Mouse (Mus musculus) gastrocnemius, postnatal 10 days (tissue): ENCODE data around the gene Ehbp1. TPM values are rescaled to one million over a fixed set of nuclear protein-coding genes. Genes with fewer than 3 reads are reported as not detected.
A peak's percentile ranks its signal among the peaks of the same experiment; 100 is the strongest.

Source experiments
- DNase-seq: peaks from one replicate; pipeline ENCODE4 v3.0.0; 2021; ENCODE audit warnings: mixed read lengths
- total RNA-seq, 2 experiments: library from RNA; stranded (reverse); gene quantifications; 2 replicates each; pipeline ENCODE4 v1.2.3; 2021

The Ehbp1 gene
- total RNA-seq, 2 experiments from 2014 or later: 22.3 to 28.7 TPM

- DNase-seq: no peak
These were observed 284.6 kb downstream of the Ehbp1 start for GRCm38 (mm10) chr11:22057538-22057937.

- no peak for DNase-seq
These were observed 286.2 kb downstream of the Ehbp1 start for GRCm38 (mm10) chr11:22055908-22056307.

- DNase-seq: no peak
These were observed 288.9 kb downstream of the Ehbp1 start for GRCm38 (mm10) chr11:22053034-22053668.

DNA sequence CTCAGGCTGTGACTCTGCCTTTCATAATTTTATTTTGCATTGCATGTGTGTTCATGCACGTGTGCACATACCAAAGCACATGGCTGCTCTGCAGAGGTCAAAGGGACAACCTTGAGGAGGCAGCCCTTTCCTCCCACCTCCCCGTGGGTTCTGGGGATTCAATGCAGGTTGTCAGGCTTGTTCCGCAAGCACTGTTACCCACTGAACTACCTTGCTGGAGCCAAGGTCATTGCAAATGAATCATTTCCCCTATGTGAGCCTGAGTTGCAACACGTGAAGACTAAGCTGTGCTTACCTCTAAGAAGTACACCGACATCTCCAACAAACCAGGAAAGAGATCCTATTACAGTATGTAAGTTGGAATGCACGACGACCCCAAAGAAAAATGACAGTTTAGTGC lies 291.2 kb downstream of the Ehbp1 start:
- DNase-seq: no peak

- no peak for DNase-seq
These were observed 302.2 kb downstream of the Ehbp1 start for GRCm38 (mm10) chr11:22039854-22040426.

DNA sequence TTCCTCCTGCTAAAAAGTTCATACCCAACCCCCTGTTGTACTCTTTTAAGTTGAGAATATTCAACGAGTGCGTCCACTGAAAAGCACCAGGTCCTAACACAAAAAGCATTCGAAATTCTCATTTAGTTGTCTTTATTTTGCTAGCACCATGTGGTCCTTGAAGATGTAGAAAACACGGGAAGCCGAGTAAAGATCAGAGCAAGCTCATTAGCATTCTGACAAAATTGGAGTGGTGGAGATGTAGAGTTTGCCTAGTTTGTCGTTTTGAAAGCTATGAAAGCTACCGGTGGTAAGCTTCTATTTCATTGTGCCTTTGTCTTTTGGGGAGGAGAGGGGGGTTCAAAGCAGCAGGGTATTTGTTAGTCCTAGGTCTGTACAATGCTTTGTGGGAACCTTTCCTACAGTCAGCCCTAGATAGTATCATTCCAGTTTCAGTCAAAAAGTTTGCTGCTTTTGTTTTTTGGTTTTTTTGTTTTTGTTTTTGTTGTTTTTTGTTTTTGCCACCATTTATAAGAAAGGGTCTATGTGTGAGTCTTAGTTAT lies 307.5 kb downstream of the Ehbp1 start:
- no peak for DNase-seq

- DNase-seq: no peak
These were observed 308.5 kb downstream of the Ehbp1 start for GRCm38 (mm10) chr11:22033582-22033981.

- DNase-seq: no peak
These were observed 321.5 kb downstream of the Ehbp1 start for GRCm38 (mm10) chr11:22020602-22021001.

GRCm38 (mm10) chr11:22017444-22017843 lies 324.6 kb downstream of the Ehbp1 start:
- DNase-seq: no peak

- DNase-seq: no peak
These were observed 325.8 kb downstream of the Ehbp1 start for GRCm38 (mm10) chr11:22016341-22016740.

- DNase-seq: no peak
These were observed 333.3 kb downstream of the Ehbp1 start for GRCm38 (mm10) chr11:22008817-22009216.

DNA sequence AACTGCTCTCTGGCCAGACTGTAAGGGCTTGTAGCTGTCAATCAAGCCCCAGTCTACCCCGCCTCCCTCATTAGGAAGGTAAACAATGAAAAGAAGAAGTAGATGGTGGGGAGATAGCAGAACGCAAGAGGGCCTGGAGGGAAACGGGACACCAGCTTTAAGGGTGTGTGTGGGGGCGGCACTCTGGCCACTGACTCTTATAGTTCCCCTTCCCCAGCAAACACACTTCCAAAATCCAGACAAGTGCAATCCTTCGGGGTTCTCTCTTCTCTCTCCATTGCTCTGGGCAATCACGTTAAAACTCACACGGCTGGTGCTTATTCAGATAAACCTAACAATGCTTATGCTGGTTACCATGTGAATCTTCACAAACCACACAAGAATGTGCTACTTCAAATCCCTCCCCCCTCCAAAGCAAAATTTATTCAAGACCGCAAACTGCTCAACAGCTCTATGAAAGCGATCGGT lies 333.9 kb downstream of the Ehbp1 start:
- DNase-seq: no peak

DNA sequence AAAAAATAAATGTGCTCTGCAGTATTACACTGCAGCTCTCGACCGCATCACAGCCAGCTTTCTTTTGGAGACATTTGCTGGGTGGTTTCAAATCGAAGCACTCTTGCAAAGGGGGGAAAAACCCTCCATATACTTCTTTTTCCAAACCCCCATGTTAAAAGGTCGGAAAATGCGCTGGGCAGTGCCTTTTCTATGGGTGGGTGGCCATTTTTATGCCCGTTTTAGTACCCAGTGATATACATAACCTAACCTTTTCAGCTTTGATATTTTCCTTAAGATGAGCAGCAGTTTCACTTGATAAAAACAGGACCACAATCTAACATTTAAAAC lies 334.3 kb downstream of the Ehbp1 start:
- no peak for DNase-seq

DNA sequence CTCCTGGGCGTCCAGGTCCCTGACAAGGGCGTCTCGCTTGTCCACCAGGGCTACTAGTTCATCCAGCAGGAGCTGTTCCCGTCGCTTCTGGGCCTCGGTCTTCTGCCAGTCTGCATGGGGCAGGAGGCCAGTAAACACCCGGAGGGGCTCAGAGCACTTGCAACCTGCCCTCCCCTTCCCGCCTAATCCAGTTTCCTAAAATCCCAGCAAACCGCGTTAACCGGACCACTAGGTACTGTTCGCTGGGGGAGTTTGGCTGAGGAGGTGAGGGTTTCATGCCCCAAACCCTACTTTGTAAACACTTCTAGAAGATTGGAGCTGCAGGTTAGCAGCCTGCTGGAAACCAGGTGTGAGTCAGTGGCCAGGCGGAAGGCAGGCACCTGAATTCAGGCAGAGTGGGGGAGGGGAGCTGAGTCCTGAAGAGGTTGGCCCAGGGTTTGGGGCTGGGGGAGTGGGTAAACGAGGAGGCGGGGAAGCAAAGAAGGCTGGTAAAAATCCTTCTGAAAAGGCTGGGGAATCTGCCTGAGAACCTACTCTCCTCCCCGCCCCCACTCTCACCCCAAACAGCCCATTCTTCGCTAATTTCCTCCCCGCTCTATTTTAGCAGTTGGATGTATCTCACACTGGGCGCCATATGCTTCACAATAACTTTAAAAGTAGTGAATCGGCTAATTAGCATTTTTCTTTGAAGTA lies 334.9 kb downstream of the Ehbp1 start:
- no peak for DNase-seq

DNA sequence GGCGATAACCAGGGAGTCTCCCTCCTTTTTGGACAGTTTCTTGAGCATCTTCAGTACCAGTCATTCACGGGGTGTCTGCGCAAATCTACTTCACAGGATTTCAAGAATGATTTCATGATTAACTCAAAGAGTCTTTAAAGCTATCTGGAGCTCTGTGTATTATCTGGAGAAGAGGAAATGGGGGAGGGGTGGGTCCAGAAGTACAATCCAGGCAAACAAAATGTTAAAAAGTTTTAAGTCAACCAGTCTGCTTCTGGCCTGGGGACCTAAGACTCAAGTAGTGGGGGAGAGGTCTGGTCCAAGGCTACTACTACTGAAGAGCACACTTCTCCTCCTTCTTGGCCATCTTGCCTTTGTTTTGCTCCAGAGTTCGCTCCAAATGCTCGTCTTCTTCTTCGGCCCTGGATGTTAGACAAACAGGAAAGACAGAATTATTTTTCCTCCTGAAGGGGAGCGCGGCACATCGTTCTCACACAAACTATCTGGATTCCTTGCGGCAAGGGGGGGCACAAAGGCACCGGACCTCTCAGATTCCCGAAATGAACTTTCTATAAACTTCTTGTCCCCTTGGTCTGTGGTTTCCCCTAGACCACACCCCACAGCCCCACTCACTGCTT lies 335.5 kb downstream of the Ehbp1 start:
- DNase-seq: no peak

GRCm38 (mm10) chr11:22005281-22005870 lies 336.7 kb downstream of the Ehbp1 start:
- no peak for DNase-seq

DNA sequence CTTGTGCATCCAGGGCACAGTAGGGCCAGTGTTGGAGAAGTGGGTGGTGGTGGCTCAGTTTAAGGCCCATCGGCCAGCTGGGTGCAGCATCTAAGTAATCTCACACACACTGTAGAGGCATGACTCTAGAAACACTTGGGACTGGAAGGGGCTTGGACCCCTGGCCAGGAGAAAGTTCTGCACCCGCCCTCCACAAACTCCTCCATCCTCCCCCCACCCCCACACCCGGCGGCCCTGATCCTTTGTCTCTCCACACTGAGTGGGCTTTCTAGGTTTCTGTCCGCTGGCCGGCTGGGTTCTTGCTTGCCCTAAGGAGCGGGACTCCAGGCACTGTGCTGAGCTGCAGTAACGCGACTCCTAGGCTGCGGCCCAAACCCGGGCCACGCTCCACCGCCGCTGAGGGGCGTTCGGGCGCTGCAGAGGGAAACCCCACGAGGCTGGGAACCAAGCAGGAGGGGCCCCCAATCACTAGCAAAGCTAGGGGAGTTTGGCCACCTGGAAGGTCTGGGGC lies 337.7 kb downstream of the Ehbp1 start:
- DNase-seq: peak; percentile 21

DNA sequence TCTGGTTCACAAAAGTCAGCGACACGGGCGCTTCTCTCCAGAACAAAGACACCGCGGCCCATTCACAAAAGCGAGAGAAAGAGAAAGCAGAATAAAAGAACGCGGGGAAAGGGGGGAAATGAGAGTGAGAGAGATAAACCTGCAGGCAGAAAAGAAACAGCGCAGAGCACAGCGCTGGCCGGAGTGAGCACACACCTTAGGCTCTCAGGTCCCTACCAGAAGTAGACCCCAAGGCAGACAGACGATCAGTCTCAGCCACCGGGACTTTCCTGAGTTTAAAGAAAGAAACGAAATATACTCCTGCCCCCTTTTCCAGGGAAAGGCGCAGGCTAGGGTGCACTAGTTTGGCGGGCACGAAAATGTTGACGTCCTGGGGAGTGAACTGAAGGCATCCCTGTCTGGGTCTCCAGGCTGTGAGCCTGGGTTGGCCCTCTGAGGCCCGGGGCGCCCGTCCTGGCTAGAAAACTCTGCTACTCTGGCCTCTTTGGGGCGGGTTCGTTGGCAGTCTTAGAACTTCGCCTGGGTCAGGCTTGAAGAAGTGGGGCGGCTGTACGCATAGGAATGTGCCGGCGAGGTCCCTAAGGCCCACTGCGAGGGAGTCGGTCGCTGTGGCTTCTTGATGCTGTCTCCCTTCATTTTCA lies 338.6 kb downstream of the Ehbp1 start:
- DNase-seq: peak; percentile 15

DNA sequence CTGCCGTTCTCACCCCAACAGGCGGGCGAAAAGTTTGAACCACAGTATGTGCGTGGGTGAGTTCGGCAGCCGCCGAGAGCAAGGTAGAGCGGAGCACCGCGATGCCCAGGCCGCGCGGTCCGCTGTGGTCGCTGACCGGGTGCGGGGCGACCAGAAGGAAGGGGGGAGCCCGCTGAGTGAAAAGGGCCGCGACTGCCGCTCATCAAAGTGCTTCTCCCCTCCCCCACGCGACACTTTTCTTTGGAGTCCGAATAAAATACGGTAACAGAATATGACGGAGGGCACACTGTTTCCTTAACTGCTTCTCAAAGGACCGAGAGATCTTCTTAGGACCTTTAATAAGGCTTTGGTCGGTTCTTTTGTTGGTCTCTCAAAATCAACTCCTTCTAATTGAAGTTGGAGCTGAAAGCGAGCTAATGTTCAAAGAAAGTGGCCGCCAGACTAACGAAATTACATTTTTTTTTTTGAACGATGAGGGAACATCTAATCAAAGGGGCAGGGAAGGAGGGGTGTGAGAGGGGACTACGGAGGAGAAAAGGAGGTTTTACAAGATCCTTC lies 339.2 kb downstream of the Ehbp1 start, which contains the start of gene Otx1:
Gene Otx1, minus strand, starts transcription at position 115 of the 558 bp plus-strand sequence.
- peak; percentile 21 for DNase-seq

GRCm38 (mm10) chr11:22002062-22002782 lies 339.9 kb downstream of the Ehbp1 start:
- DNase-seq: peak; percentile 48
